Mouse (Mus musculus) midbrain, embryonic 16.5 days (tissue): Measurements from ENCODE around the gene Zfp248. TPM values are rescaled to one million over a fixed set of nuclear protein-coding genes. Genes with fewer than 3 reads are reported as not detected.

Experiments
- ATAC-seq: fragments of 200-750 bp; cut with Nextera tagmentation; 2 replicates; pipeline ENCODE4 v1.8.0; 2017; ENCODE audit warnings: moderate TSS enrichment
- H3K27ac ChIP-seq: fragments of 300-500 bp; sonication (generic); 2 replicates; pipeline ENCODE4 v1.5.1; 2014; ENCODE audit warnings: mild to moderate bottlenecking, low read length, mixed read lengths
- H3K27me3 ChIP-seq: fragments of 300-500 bp; sonication (generic); 2 replicates; pipeline ENCODE4 v1.6.1; 2014; ENCODE audit warnings: low read depth, low read length, mixed read lengths; ENCODE audit not compliant: control insufficient read depth, insufficient read depth
- H3K36me3 ChIP-seq: fragments of 300-500 bp; sonication (generic); 2 replicates; pipeline ENCODE4 v1.6.1; 2014; ENCODE audit warnings: mild to moderate bottlenecking, low read length, moderate library complexity, mixed read lengths; ENCODE audit not compliant: control insufficient read depth, insufficient read depth
- H3K4me1 ChIP-seq: fragments of 300-500 bp; sonication (generic); 2 replicates; pipeline ENCODE4 v1.6.1; 2014; ENCODE audit warnings: mild to moderate bottlenecking, low read length, mixed read lengths; ENCODE audit not compliant: control insufficient read depth, insufficient read depth
- H3K4me2 ChIP-seq: fragments of 300-500 bp; sonication (generic); 2 replicates; pipeline ENCODE4 v1.6.1; 2014; ENCODE audit warnings: mild to moderate bottlenecking, low read length, mixed read lengths
- H3K4me3 ChIP-seq: fragments of 300-500 bp; sonication (generic); 2 replicates; pipeline ENCODE4 v1.5.1; 2014; ENCODE audit warnings: low read depth, mild to moderate bottlenecking, low read length, moderate library complexity, mixed read lengths
- H3K9ac ChIP-seq: fragments of 300-500 bp; sonication (generic); 2 replicates; pipeline ENCODE4 v1.6.1; 2014; ENCODE audit warnings: low read depth, low read length, mixed read lengths
- H3K9me3 ChIP-seq: fragments of 300-500 bp; sonication (generic); replicated peaks from 2 replicates; pipeline ENCODE4 v1.6.1; 2014; ENCODE audit warnings: mild to moderate bottlenecking, low read length, mixed read lengths; ENCODE audit not compliant: control insufficient read depth, poor library complexity, severe bottlenecking
- whole genome bisulfite sequencing: fragments of 180-500 bp; shearing (Covaris S2); extraction: QIAGEN DNeasy Blood & Tissue Kit; methylation state at CpG from one replicate; pipeline ENCODE4 v1.1.7; 2014; 5-methylcytosine and 5-hydroxymethylcytosine counted together
- microRNA-seq: library from miRNA; unstranded; fragments of <30 nt; microRNA quantifications from one replicate; pipeline ENCODE4, GENCODE M21; 2017
- polyA plus RNA-seq: library from polyadenylated mRNA; unstranded; fragments of >200 nt; fragmentation: Nextera tagmentation; extraction: Ambion mirVana; gene quantifications from 2 replicates; pipeline ENCODE4 v1.2.1, GENCODE M21; 2015

Zfp248 gene
- polyA plus RNA-seq, 1 experiment from 2014 or later: 22.2 TPM

GRCm38 (mm10) chr6:118380630-118381029 is 74.7 kb downstream of the Zfp248 start:
- no peak overlapping the region for H3K9ac ChIP-seq
- H3K9me3 ChIP-seq: no peaks in the 10 kb centered on the region
- H3K4me3 ChIP-seq: no peak overlapping the region
- no peak overlapping the region for H3K27ac ChIP-seq
- no peaks in the 10 kb centered on the region for H3K4me1 ChIP-seq
- no peaks in the 10 kb centered on the region for H3K27me3 ChIP-seq
- WGBS: 64% methylated on average over 3 of the region's 3 CpGs
- no peak overlapping the region for H3K4me2 ChIP-seq
- ATAC-seq: no peak
- H3K36me3 ChIP-seq: peaks cover 12% of the 10 kb centered on the region; the same call in 1 of the 2 replicates

GRCm38 (mm10) chr6:118379451-118380167 is 75.7 kb downstream of the Zfp248 start:
- no peaks in the 10 kb centered on the region for H3K9me3 ChIP-seq
- peak; percentile 90 for ATAC-seq
- 28% methylated on average over 20 of the region's 20 CpGs for WGBS
- no peak overlapping the region for H3K27ac ChIP-seq
- H3K27me3 ChIP-seq: no peaks in the 10 kb centered on the region
- peaks cover 12% of the 10 kb centered on the region; the same call in 1 of the 2 replicates for H3K36me3 ChIP-seq
- no peak overlapping the region for H3K4me3 ChIP-seq
- H3K9ac ChIP-seq: peak overlapping the region; percentile 35; the same call in 1 of the 2 replicates
- peak overlapping the region; percentile 47 for H3K4me2 ChIP-seq
- H3K4me1 ChIP-seq: no peaks in the 10 kb centered on the region

GRCm38 (mm10) chr6:118377611-118378010 is 77.7 kb downstream of the Zfp248 start:
- 39% methylated on average over 8 of the region's 10 CpGs for WGBS
- Histone ChIP-seq H3K27me3 (no peaks in the 10 kb centered on the region), H3K9me3 (no peaks in the 10 kb centered on the region), H3K27ac (no peak overlapping the region), H3K36me3 (0 out of 2 replicates have a peak, but pooled peaks cover 4% of the 10 kb centered on the region), H3K4me1 (no peaks in the 10 kb centered on the region), H3K4me3 (no peak overlapping the region), H3K4me2 (no peak overlapping the region), H3K9ac (no peak overlapping the region)
- ATAC-seq: no peak

Small RNAs within 50 kb of the gene (microRNA-seq; reads per million reads assigned to microRNA genes)
- not detected for gene Gm25953

Other genes with a start within 250 kb of the Zfp248 start
- 23.1 and 23.5 TPM in 2 replicates for gene Bms1, start 36.1 kb downstream of the Zfp248 start, polyA plus RNA-seq
- 13.7 and 14.8 TPM in 2 replicates for gene Zfp9, start 23.8 kb upstream of the Zfp248 start, polyA plus RNA-seq
- 18.7 and 19.0 TPM in 2 replicates for gene Ankrd26, start 106.7 kb upstream of the Zfp248 start, polyA plus RNA-seq